Mouse (Mus musculus) layer of hippocampus, adult 8-10 months (tissue): ENCODE data around the gene Slc25a33. TPM values are rescaled to one million over a fixed set of nuclear protein-coding genes. Genes with fewer than 3 reads are reported as not detected.
A peak's percentile ranks its signal among the peaks of the same experiment; 100 is the strongest.
"Not testable (repeated sequence)": the region's sequence is repeated elsewhere in the genome, so short reads cannot be mapped to it uniquely, and the experiment has no call there.

Source experiments
- DNase-seq, 2 experiments: peaks; one replicate each; pipeline ENCODE4 v3.0.0; 2022; ENCODE audit warnings: low spot score in 2 of 2
- total RNA-seq, 4 experiments: library from RNA; stranded (reverse); gene quantifications; 2 replicates each; pipeline ENCODE4 v1.2.4; 2022

The Slc25a33 gene
- total RNA-seq, 4 experiments from 2014 or later: 29.9 to 33.1 (median 31.0) TPM

GRCm38 (mm10) chr4:149758423-149758822 lies 15.7 kb downstream of the Slc25a33 start:
- no peak for DNase-seq

DNA sequence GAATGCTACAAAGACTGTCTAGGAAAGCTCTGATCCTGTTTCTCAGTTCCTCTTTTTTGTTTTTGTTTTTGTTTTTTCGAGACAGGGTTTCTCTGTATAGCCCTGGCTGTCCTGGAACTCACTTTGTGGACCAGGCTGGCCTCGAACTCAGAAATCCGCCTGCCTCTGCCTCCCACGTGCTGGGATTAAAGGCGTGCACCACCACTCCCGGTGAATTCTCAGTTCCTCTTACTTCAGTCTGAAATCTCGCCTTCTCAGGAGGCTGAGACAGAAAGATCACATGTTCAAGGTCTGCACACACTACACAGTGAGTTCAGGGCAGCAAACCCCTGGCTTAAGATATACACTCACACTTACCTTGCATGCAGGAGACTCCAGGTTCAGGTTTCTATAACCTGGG lies 17.5 kb downstream of the Slc25a33 start:
- not testable (repeated sequence) for DNase-seq

DNA sequence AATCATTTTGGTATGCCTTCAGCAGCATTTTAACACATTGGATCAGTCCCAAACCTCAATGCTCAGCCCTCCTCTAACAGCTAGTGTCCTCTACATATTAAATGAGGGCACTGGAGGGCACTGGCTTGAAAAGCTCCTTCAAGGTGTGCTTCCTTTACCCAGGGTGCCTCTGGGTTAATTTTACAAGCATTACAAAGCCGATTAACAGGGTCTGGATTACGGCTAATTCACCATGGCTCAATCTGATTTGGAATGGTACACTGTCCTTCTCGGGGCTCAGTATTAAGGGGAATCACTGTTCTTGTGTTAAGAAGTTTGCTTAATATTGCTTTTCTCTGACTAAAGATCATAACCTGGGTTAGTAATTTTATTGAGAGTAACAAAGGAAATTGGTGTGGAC lies 21.2 kb downstream of the Slc25a33 start:
- no peak for DNase-seq

DNA sequence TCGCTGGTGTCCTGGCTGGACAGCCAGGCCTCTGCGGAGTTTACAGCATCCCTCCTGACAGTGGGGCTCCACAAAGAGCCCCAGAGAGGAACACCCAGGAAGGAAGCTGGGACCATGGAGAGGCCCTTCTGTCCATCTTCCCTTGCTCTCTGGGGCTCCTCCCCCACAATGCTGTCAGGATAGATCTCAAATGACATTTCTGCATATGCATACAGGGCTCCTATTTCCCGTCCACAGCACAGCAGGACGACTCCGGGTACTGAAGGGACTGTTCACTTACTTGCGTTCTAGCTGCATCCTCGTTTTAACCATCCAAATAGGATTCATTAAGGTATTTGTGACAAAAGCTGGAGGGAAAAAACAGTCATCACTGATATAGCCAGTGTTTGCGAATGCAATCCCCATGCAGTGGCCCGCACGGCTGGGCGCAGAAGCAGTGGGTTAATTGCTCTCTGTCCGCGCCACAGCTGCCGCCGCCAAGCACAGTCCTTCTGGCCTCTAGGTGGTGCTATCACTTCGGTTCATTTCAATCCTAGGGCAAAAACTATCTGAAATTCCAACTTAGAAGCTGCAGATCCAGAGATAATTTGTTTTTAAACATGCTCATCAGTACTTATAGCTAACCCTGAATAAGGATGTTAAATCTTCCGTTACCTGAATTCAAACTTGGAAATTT lies 21.8 kb downstream of the Slc25a33 start:
- peak in 1 of 2 experiments; percentile 59 for DNase-seq

GRCm38 (mm10) chr4:149750671-149751070 lies 23.4 kb downstream of the Slc25a33 start:
- no peak for DNase-seq

DNA sequence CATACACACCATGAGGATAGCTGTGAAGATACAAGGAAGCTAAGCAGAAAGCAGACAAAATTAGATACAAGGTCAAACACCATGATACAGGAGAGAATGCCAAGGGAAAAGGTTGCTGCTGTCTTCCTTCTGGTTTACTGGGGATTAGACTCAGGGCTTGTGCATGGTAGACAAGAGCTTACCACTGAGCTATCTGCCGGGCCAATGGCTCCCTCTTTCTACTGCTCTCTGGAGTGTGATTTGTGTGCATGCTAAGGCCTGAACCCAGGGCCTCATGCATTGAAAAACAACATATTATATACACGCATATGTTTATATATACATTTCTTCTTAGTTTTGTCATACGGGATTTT lies 24.4 kb downstream of the Slc25a33 start:
- not testable (repeated sequence) for DNase-seq

- DNase-seq: no peak
Observed at GRCm38 (mm10) chr4:149749003-149749662, 24.9 kb downstream of the Slc25a33 start.

GRCm38 (mm10) chr4:149744119-149744518 lies 30.0 kb downstream of the Slc25a33 start:
- DNase-seq: no peak

DNA sequence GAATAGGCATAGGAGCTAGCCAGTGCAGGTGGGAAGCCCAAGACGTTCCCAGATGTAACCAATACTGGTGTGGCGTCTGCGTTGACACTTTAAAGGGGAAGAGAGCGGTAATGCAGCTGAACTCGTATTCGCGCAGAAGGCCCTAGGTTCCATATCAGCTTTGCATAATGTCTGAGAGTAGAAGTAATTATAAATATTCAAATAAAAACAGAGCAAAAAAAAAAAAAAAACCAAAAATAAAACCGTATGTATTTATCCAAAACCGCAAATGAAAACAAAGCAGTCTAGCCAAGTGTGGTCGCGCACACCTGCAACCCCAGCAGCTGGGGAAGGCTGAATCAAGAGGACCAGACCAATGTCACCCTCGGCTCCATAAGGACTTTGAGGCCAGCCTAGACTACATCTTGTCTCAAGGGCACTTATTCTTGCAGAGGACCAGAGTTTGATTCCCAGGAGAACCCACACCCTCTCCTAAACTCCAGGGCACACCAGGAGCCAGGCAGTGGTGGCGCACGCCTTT lies 32.0 kb downstream of the Slc25a33 start:
- no peak for DNase-seq

DNA sequence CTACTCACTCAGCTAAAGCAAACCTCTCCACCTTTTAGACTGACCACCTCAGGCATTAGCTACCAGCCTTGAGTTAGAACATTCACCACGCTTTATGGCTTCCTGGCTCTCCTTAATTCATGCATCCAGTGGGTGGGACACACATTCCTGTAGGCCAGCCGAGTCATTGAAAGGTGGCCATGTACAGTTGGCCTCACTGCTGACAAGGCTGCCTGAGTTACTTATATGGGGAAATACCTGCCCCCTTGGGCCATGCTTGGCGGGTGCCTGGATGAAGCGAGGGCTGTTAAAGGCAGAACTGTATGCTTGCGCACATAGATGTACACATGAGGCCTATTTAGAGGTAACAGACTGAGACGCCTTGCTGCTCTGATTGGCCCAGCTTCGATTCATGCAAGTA lies 33.8 kb downstream of the Slc25a33 start:
- DNase-seq: no peak

- DNase-seq: no peak
Observed at GRCm38 (mm10) chr4:149739478-149739877, 34.6 kb downstream of the Slc25a33 start.

GRCm38 (mm10) chr4:149737383-149738324 lies 36.4 kb downstream of the Slc25a33 start, which contains the start of gene Tmem201:
Gene Tmem201 (minus strand): TSS chr4:149738044.
- peak; percentile 90 to 94 for DNase-seq

- no peak for DNase-seq
Observed at GRCm38 (mm10) chr4:149736581-149736980, 37.5 kb downstream of the Slc25a33 start.

DNA sequence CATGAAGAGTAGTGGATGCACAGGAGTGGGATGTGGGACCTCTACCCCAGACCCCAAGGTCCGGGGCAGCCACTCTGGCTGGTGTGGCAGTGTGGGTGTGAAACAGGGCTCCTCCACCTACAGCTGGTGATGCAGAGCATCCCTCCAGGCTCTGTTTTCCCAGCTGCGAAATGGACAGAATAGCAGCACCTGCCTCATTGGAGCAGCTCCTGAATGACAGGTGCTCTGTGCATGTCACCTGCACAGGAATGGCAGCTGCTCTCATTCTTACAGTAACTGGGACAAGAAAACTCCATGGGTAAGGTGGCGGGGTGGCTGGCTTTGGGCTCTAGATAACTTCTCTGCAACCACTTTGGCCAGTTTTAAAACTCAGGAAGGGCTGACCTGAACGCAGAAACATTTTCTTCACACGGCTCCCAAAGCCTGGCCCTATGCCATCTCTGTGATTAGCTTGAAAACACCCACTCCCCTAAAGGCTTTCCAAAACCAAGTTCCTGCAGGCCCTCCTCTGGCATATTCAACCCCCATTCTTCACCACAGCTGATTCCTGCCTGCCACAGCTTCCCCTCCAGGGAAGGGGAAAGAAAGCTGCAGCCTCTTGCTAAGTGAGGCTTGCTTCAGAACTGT lies 38.3 kb downstream of the Slc25a33 start:
- DNase-seq: no peak

GRCm38 (mm10) chr4:149734730-149735475 lies 39.2 kb downstream of the Slc25a33 start:
- DNase-seq: no peak

GRCm38 (mm10) chr4:149734246-149734645 lies 39.8 kb downstream of the Slc25a33 start:
- DNase-seq: no peak

GRCm38 (mm10) chr4:149733748-149734147 lies 40.3 kb downstream of the Slc25a33 start:
- no peak for DNase-seq

- DNase-seq: no peak
Observed at GRCm38 (mm10) chr4:149732800-149733199, 41.3 kb downstream of the Slc25a33 start.

GRCm38 (mm10) chr4:149732313-149732712 lies 41.8 kb downstream of the Slc25a33 start:
- no peak for DNase-seq

GRCm38 (mm10) chr4:149730827-149731226 lies 43.2 kb downstream of the Slc25a33 start:
- DNase-seq: no peak
